Mouse (Mus musculus): ENCODE measurements around the gene Bub3.
A peak's percentile ranks its signal among the peaks of the same experiment; 100 is the strongest.

DNA sequence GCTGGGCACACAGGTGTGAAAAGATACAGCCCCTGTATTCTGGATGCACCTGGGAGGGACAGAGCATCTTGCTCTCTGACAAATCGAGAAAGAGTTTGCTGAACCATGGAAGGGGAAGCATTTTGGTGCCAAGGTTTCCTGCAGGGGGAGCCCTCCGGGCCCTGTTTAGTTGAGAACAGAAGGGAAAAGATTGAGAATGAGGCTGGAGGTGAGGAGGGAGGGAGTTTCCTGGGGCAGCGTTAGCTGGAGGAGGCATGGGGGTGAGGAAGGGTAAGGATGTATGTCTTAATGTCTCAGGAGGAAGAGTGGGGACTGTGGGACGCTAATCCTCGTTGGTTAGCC, 38.4 kb downstream of the Bub3 start:
- TF ChIP-seq CTCF (IDR thresholded peaks at IDR 0.05; ENCODE audit: low read depth, low read length) (0 out of 2 replicates have a peak, but pooled peaks have one; percentile 16), POLR2A (IDR thresholded peaks at IDR 0.05; ENCODE audit: borderline replicate concordance, low read depth, low read length) (no peak)

Data from bone marrow macrophage, adult 2 months (primary cell).